Mouse (Mus musculus) midbrain, embryonic 11.5 days (tissue): Measurements from ENCODE around the gene Atp9a. TPM values are rescaled to one million over a fixed set of nuclear protein-coding genes. Genes with fewer than 3 reads are reported as not detected.
A peak's percentile ranks its signal among the peaks of the same experiment; 100 is the strongest.

ENCODE experiments used
- ATAC-seq: fragments of 200-750 bp; cut with Nextera tagmentation; 2 replicates; pipeline ENCODE4 v1.8.0; 2017; ENCODE audit warnings: moderate TSS enrichment, moderate library complexity; ENCODE audit not compliant: low FRiP score
- DNase-seq: peaks from one replicate; pipeline ENCODE4 v3.0.0; 2015; ENCODE audit warnings: low spot score; ENCODE audit errors: missing footprints
- H3K27ac ChIP-seq: fragments of 300-500 bp; sonication (generic); 2 replicates; pipeline ENCODE4 v1.5.1; 2014; ENCODE audit warnings: low read depth, low read length
- H3K27me3 ChIP-seq: fragments of 300-500 bp; sonication (generic); 2 replicates; pipeline ENCODE4 v1.6.1; 2014; ENCODE audit warnings: mild to moderate bottlenecking, low read length, moderate library complexity, mixed read lengths; ENCODE audit not compliant: control insufficient read depth, insufficient read depth
- H3K36me3 ChIP-seq: fragments of 300-500 bp; sonication (generic); 2 replicates; pipeline ENCODE4 v1.6.1; 2014; ENCODE audit warnings: mild to moderate bottlenecking, low read length, moderate library complexity, mixed read lengths; ENCODE audit not compliant: control insufficient read depth, insufficient read depth
- H3K4me1 ChIP-seq: fragments of 300-500 bp; sonication (generic); 2 replicates; pipeline ENCODE4 v1.6.1; 2014; ENCODE audit warnings: low read length; ENCODE audit not compliant: control insufficient read depth, insufficient read depth
- H3K4me2 ChIP-seq: fragments of 300-500 bp; sonication (generic); 2 replicates; pipeline ENCODE4 v1.6.1; 2014; ENCODE audit warnings: mild to moderate bottlenecking, moderate library complexity
- H3K4me3 ChIP-seq: fragments of 300-500 bp; sonication (generic); 2 replicates; pipeline ENCODE4 v1.5.1; 2014; ENCODE audit warnings: low read depth, low read length
- H3K9ac ChIP-seq: fragments of 300-500 bp; sonication (generic); 2 replicates; pipeline ENCODE4 v1.6.1; 2014; ENCODE audit warnings: low read length
- H3K9me3 ChIP-seq: fragments of 300-500 bp; sonication (generic); 2 replicates; pipeline ENCODE4 v1.6.1; 2016; ENCODE audit warnings: low read length; ENCODE audit not compliant: control insufficient read depth
- WGBS: fragments of 180-500 bp; shearing (Covaris S2); extraction: QIAGEN DNeasy Blood & Tissue Kit; methylation state at CpG from one replicate; pipeline ENCODE4 v1.1.7; 2014; 5-methylcytosine and 5-hydroxymethylcytosine counted together
- polyA plus RNA-seq: library from polyadenylated mRNA; unstranded; fragments of >200 nt; fragmentation: Nextera tagmentation; extraction: Ambion mirVana; gene quantifications from 2 replicates; pipeline ENCODE4 v1.2.1, GENCODE M21; 2014

Atp9a gene
- polyA plus RNA-seq, 1 experiment from 2014 or later, result 16.8 TPM

DNA sequence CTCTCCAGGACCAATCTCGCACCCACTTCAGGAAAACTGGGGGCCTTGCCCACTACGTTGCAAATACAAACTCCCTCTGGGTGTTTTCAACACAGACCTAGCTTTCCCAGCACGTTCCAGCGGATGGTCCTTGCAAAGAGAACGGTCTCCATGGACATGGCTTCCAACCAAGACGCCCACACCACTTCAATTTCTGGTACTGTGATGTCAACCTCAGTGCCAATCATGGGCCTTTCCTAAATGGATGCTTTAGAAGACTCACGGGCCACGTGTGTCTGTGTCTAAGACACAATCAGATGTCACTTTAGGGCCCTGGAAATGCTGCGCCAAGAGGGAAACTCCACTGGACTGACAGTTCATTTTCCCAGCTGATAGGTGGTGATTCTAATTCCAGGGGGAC lies 60.7 kb downstream of the Atp9a start:
- Histone ChIP-seq H3K27ac (no peak overlapping the region), H3K4me3 (no peak overlapping the region), H3K9ac (no peak overlapping the region), H3K27me3 (no peaks in the 10 kb centered on the region), H3K4me1 (peaks cover 15% of the 10 kb centered on the region), H3K4me2 (no peak overlapping the region), H3K9me3 (no peaks in the 10 kb centered on the region), H3K36me3 (peaks cover 6% of the 10 kb centered on the region; the same call in 1 of the 2 replicates)
- no peak for ATAC-seq
- DNase-seq, result no peak
- WGBS, result 93% methylated on average over 9 of the region's 9 CpGs

DNA sequence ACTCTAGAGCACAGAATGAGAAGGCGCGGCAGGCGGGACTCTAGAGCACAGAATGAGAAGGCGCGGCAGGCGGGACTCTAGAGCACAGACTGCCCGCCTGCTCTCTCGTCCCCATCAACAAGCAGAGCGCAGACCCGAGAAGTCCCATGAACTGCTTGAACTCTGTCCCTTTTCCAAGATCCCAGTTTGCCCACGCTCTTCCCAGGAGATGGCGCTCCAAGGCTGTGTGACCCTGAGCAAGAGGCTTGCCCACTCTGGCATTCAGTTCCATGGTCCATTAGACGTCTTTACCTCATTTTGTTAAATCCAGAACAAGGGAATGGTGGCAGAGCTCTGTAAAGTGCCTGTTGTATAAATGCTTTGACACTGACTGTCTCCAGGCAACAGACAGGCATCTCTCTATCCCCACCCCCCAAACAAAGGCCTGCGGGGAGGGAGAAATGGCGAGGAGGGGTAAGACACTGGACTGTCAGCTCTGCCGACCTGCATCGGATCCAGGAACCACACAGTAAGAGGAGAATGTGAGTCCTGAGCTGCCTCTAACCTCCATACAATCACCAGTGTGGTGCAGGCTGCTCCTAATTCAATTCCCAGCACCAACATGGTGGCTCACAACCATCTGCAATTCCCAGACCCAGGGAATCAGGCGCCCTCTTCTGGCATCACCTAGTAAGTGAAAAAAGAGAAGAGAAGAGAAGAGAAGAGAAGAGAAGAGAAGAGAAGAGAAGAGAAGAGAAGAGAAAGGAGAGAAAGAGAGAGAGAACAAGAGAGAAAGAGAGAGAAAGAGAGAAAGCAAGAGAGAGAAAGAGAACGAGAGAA lies 62.6 kb downstream of the Atp9a start:
- no peak overlapping the region for H3K4me2 ChIP-seq
- no peaks in the 10 kb centered on the region for H3K27me3 ChIP-seq
- peaks cover 10% of the 10 kb centered on the region; the same call in 1 of the 2 replicates for H3K36me3 ChIP-seq
- DNase-seq (no peak), ATAC-seq (peak; percentile 26)
- peak overlapping the region; percentile 40; the same call in 1 of the 2 replicates for H3K27ac ChIP-seq
- no peaks in the 10 kb centered on the region for H3K9me3 ChIP-seq
- H3K4me3 ChIP-seq, result no peak overlapping the region
- WGBS, result 39% methylated on average over 19 of the region's 19 CpGs
- H3K9ac ChIP-seq, result no peak overlapping the region
- peaks cover 15% of the 10 kb centered on the region for H3K4me1 ChIP-seq

DNA sequence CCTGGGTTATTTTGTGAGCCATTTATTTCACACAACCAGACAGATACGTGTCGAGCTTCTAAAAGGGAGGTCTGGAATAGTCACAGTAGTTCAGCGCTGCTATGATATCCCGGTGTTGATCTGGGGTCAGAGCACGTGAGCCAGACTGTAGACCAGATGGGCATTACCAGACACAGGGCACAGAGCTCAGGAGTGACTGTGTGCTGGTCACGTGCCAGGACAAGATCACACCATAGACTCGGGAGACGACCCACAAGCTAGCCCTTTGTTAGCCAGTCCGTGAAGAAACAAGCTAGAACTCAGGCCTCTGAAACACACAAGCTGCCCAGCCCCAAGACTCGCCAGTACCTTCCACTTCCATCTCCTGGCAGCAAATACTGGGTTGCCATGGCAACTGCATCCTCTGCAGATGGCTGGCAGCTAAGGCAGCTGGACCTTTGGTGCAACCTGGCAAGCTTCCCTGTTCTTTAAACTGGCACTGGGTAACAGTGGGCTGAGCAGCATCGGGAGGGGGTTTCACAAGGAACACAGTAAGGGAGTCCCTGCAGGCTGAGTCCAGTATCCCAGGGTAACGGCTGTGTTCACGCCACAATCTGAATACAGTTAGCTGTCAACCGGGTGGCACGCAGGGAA lies 63.4 kb downstream of the Atp9a start:
- H3K36me3 ChIP-seq, result peaks cover 14% of the 10 kb centered on the region; the same call in 1 of the 2 replicates
- WGBS, result 73% methylated on average over 15 of the region's 15 CpGs
- H3K4me3 ChIP-seq, result no peak overlapping the region
- no peaks in the 10 kb centered on the region for H3K27me3 ChIP-seq
- H3K4me2 ChIP-seq, result no peak overlapping the region
- DNase-seq, result peak; percentile 91
- peak; percentile 29; the same call in 1 of the 2 replicates for ATAC-seq
- H3K27ac ChIP-seq, result no peak overlapping the region; the same call in 1 of the 2 replicates
- H3K4me1 ChIP-seq, result peaks cover 15% of the 10 kb centered on the region
- no peaks in the 10 kb centered on the region for H3K9me3 ChIP-seq
- H3K9ac ChIP-seq, result no peak overlapping the region

DNA sequence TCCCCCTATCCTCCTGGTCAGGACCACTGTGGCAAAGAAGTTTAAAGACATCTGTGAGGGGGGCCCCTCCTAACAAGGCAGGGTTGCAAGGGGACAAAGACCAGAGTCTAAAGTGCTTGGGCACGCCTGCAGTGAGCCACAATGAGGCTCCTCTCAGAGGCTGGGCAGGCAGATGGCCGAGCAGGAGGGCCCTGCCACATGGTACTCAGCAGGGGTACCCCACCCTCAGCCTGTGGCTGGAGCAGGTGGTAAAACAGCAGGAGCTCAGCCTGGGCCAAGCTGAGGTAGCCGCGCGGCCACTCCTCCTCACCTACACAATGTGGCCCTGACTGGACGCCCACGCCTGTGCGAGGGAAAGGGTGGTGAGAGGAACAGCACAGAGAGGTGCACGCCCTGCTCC lies 64.6 kb downstream of the Atp9a start:
- DNase-seq (no peak), ATAC-seq (peak; percentile 90)
- Histone ChIP-seq H3K4me3 (no peak overlapping the region), H3K9me3 (no peaks in the 10 kb centered on the region), H3K9ac (peak overlapping the region; percentile 12; the same call in 1 of the 2 replicates), H3K27ac (peak overlapping the region; percentile 62), H3K4me2 (no peak overlapping the region), H3K36me3 (peaks cover 18% of the 10 kb centered on the region), H3K27me3 (no peaks in the 10 kb centered on the region), H3K4me1 (peaks cover 13% of the 10 kb centered on the region)
- 38% methylated on average over 9 of the region's 9 CpGs for WGBS

DNA sequence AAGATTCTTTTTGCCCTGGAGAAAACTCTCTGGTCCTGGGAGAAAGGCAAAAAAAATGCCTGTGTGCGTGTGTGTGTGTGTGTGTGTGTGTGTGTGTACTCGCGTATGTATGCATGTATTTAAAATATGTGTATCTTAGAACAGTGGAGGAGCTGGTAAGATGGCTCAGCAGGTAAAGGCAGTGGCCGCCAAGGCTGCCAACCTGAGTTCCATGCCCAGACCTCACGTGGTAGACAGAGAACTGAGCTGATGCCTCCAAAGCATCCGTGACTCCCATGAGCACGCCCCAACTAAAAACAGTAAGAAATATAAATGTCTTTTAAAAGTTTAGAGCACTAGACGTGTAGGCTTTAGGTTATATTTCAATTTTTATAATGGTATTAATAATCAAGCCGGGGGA lies 70.5 kb downstream of the Atp9a start:
- Histone ChIP-seq H3K9me3 (no peaks in the 10 kb centered on the region), H3K4me2 (no peak overlapping the region), H3K27ac (no peak overlapping the region), H3K4me1 (no peaks in the 10 kb centered on the region), H3K36me3 (peaks cover 12% of the 10 kb centered on the region), H3K4me3 (no peak overlapping the region), H3K9ac (no peak overlapping the region), H3K27me3 (no peaks in the 10 kb centered on the region)
- DNase-seq (no peak), ATAC-seq (no peak)
- 89% methylated on average over 9 of the region's 9 CpGs for WGBS

DNA sequence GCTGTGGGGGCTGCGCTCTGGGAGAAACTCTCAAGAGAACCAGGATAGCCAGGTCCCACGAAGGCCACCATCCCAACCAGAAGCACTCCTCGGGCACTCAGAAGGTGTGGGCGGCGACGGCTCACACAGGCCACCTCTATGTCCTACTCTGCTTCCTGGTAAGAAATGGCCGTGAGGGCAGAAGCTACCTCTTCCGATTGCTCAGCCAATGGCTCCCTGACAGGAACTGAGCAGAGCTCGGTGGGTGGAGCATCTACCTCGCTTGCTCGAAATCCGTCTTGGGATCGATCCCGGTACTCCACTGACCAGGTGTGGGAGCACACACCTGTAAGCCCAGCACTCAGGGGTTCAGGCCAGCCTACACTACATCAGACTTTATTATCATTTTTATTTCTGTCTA lies 72.0 kb downstream of the Atp9a start:
- Histone ChIP-seq H3K27me3 (no peaks in the 10 kb centered on the region), H3K27ac (no peak overlapping the region), H3K36me3 (peaks cover 12% of the 10 kb centered on the region), H3K4me1 (no peaks in the 10 kb centered on the region), H3K9me3 (no peaks in the 10 kb centered on the region), H3K4me3 (no peak overlapping the region), H3K4me2 (no peak overlapping the region), H3K9ac (no peak overlapping the region)
- 89% methylated on average over 14 of the region's 14 CpGs for WGBS
- DNase-seq (no peak), ATAC-seq (no peak)

DNA sequence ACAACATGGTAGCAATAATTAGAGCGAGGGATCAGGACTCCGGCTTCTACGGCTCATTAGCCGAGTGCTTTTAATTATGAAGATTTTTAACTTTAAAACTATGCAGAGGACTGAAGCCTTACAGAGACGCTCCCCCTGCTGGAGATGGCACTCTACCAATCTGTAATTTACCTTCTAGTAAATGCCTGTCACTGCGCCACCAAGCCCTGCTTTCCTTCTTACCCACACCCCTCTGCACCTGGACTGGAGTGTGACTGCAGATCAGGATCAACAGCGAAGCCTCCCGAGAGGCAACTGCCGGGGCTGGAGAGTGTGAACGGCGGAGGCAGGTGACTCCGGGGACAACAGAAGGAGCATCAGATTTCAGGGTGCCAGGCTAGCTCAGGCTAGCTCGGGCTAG lies 72.4 kb downstream of the Atp9a start:
- no peak overlapping the region for H3K4me2 ChIP-seq
- H3K27me3 ChIP-seq, result no peaks in the 10 kb centered on the region
- no peak overlapping the region for H3K27ac ChIP-seq
- no peaks in the 10 kb centered on the region for H3K9me3 ChIP-seq
- peaks cover 9% of the 10 kb centered on the region for H3K36me3 ChIP-seq
- WGBS, result 79% methylated on average over 13 of the region's 13 CpGs
- ATAC-seq (no peak), DNase-seq (no peak)
- no peaks in the 10 kb centered on the region for H3K4me1 ChIP-seq
- no peak overlapping the region for H3K4me3 ChIP-seq
- H3K9ac ChIP-seq, result no peak overlapping the region

DNA sequence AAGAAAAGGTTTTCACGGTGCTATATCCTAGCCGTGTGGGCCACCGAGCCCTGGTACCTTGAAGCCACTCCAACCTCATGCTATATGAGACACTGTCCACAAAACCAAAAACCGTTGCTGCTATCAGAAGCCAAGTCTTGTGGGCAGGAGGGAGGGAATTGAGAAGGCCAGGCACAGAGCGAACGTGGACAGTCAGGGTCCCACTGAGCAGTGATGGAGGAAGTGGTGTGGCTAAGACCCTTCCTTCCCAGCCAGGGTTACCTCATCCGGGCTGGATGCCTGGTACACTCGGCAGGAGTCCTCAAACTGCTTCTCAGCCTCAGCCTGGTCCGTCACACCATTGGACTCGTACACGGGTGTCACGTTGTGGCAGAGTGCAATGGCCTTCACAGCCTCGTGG lies 74.5 kb downstream of the Atp9a start:
- WGBS, result 79% methylated on average over 13 of the region's 13 CpGs
- Histone ChIP-seq H3K4me2 (no peak overlapping the region), H3K9ac (no peak overlapping the region), H3K4me3 (no peak overlapping the region), H3K27me3 (no peaks in the 10 kb centered on the region), H3K9me3 (no peaks in the 10 kb centered on the region), H3K4me1 (no peaks in the 10 kb centered on the region), H3K27ac (no peak overlapping the region), H3K36me3 (no peaks in the 10 kb centered on the region)
- DNase-seq (no peak), ATAC-seq (no peak)

DNA sequence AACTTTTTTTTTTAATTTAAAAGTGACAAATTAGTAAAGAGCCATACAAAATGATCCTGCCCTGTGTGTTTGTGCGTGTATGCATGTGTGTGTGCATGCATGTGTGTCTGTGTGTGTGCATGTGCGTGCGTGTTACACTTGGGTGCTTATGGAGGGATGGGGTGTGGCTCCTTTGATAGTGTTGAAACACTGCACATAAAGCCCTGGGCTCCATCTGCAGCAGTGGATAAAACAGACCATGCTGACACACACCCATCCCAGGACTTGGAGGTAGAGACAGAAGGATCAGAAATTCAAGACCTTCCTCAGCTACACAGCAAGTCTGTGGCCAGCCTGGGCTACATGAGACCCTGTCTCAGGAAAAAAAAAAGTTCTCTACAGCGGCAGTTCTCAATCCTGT lies 76.5 kb downstream of the Atp9a start:
- Histone ChIP-seq H3K27me3 (no peaks in the 10 kb centered on the region), H3K4me2 (no peak overlapping the region), H3K4me3 (no peak overlapping the region), H3K36me3 (0 out of 2 replicates have a peak, but pooled peaks cover 2% of the 10 kb centered on the region), H3K27ac (no peak overlapping the region), H3K9ac (no peak overlapping the region), H3K9me3 (no peaks in the 10 kb centered on the region), H3K4me1 (no peaks in the 10 kb centered on the region)
- no peak for ATAC-seq
- WGBS, result 91% methylated on average over 4 of the region's 4 CpGs
- no peak for DNase-seq
